Comparison of ENCODE assay signal across 20 mouse cellular contexts in genomic region chr8:113878411-113879006, GRCm38 (mm10). TPM values are rescaled to one million over a fixed set of nuclear protein-coding genes. Genes with fewer than 3 reads are reported as not detected.
"Had no signal": no experiment of that assay in that cellular context is flagged by ENCODE, and none has a peak within 500 bp of the region (broad histone marks: within the 10 kb centered on the region; RNA-seq: fewer than 3 reads in every experiment).

No protein-coding gene starts in this region.

- H3K4me2 ChIP-seq: liver, embryonic 13.5 days; lung, embryonic 14.5 days; midbrain, embryonic 11.5 days; neural tube, embryonic 13.5 days; stomach, embryonic 15.5 days had no signal

- H3K4me1 ChIP-seq: liver, embryonic 13.5 days; megakaryocyte, embryonic 14.5 days; neural tube, embryonic 13.5 days; stomach, embryonic 15.5 days had no signal

- H3K36me3 ChIP-seq: liver, embryonic 13.5 days; neural tube, embryonic 13.5 days; stomach, embryonic 15.5 days had no signal

- H3K27ac ChIP-seq: left cerebral cortex, adult 2 months; liver, embryonic 13.5 days; neural tube, embryonic 13.5 days; stomach, embryonic 15.5 days had no signal

- H3K4me3 ChIP-seq: left cerebral cortex, adult 2 months; liver, embryonic 13.5 days; megakaryocyte, embryonic 14.5 days; neural tube, embryonic 13.5 days; stomach, embryonic 15.5 days had no signal

- H3K9me3 ChIP-seq: neural tube, embryonic 13.5 days; stomach, embryonic 15.5 days had no signal

- H3K27me3 ChIP-seq: liver, embryonic 13.5 days; megakaryocyte, embryonic 14.5 days; neural tube, embryonic 13.5 days; stomach, embryonic 15.5 days had no signal

- H3K9ac ChIP-seq: liver, embryonic 13.5 days; lung, embryonic 14.5 days; neural tube, embryonic 13.5 days; stomach, embryonic 15.5 days had no signal

- DNase-seq: kidney, adult 11 months; kidney, adult 8-10 months; kidney, postnatal 25 days; layer of hippocampus, postnatal 36 days; liver, embryonic 13.5 days; lung, embryonic 14.5 days; lung, postnatal 10 days; lung, postnatal 36 days; midbrain, embryonic 14.5 days; retina, postnatal 1 day; right cerebral cortex, postnatal 25 days; spleen, adult 18-20 months; thymus, postnatal 36 days had no signal

RNA-seq across cellular contexts. Expression of gene Adamts18, which starts 30.0 kb away (rescaled TPM):
- total RNA-seq: neutrophil, adult 5-6 weeks had no signal
- polyA plus RNA-seq: liver, adult 2 months had no signal
